Mouse (Mus musculus) neural tube, embryonic 15.5 days (tissue): ENCODE measurements around the gene Astn2. TPM values are rescaled to one million over a fixed set of nuclear protein-coding genes. Genes with fewer than 3 reads are reported as not detected.

Source experiments
- ATAC-seq: fragments of 200-750 bp; cut with Nextera tagmentation; 2 replicates; pipeline ENCODE4 v1.8.0; 2017; ENCODE audit warnings: mild to moderate bottlenecking, moderate TSS enrichment, moderate library complexity; ENCODE audit not compliant: low FRiP score
- H3K27ac ChIP-seq: fragments of 300-500 bp; sonication (generic); replicated peaks from 2 replicates; pipeline ENCODE4 v1.5.1; 2015; ENCODE audit warnings: mild to moderate bottlenecking, inconsistent platforms
- H3K27me3 ChIP-seq: fragments of 300-500 bp; sonication (generic); replicated peaks from 2 replicates; pipeline ENCODE4 v1.6.1; 2015; ENCODE audit warnings: inconsistent platforms
- H3K36me3 ChIP-seq: fragments of 300-500 bp; sonication (generic); 2 replicates; pipeline ENCODE4 v1.6.1; 2015; ENCODE audit warnings: inconsistent platforms
- H3K4me1 ChIP-seq: fragments of 300-500 bp; sonication (generic); 2 replicates; pipeline ENCODE4 v1.6.1; 2015; ENCODE audit warnings: inconsistent platforms
- H3K4me2 ChIP-seq: fragments of 300-500 bp; sonication (generic); 2 replicates; pipeline ENCODE4 v1.6.1; 2015; ENCODE audit warnings: inconsistent platforms, mild to moderate bottlenecking, moderate library complexity
- H3K4me3 ChIP-seq: fragments of 300-500 bp; sonication (generic); replicated peaks from 2 replicates; pipeline ENCODE4 v1.5.1; 2015; ENCODE audit warnings: mild to moderate bottlenecking, inconsistent platforms
- H3K9ac ChIP-seq: fragments of 300-500 bp; sonication (generic); replicated peaks from 2 replicates; pipeline ENCODE4 v1.6.1; 2015; ENCODE audit warnings: mild to moderate bottlenecking, inconsistent platforms
- H3K9me3 ChIP-seq: fragments of 300-500 bp; sonication (generic); replicated peaks from 2 replicates; pipeline ENCODE4 v1.6.1; 2016; ENCODE audit warnings: inconsistent platforms
- WGBS: fragments of 180-500 bp; shearing (Covaris S2); methylation state at CpG from one replicate; pipeline ENCODE4 v1.1.7; 2015; ENCODE audit warnings: mixed read lengths; 5-methylcytosine and 5-hydroxymethylcytosine counted together
- polyA plus RNA-seq: library from polyadenylated mRNA; unstranded; fragments of >200 nt; fragmentation: Nextera tagmentation; extraction: Ambion mirVana; gene quantifications from 2 replicates; pipeline ENCODE4 v1.2.1, GENCODE M21; 2015

The Astn2 gene
- polyA plus RNA-seq, 1 experiment from 2014 or later = 3.9 TPM

DNA sequence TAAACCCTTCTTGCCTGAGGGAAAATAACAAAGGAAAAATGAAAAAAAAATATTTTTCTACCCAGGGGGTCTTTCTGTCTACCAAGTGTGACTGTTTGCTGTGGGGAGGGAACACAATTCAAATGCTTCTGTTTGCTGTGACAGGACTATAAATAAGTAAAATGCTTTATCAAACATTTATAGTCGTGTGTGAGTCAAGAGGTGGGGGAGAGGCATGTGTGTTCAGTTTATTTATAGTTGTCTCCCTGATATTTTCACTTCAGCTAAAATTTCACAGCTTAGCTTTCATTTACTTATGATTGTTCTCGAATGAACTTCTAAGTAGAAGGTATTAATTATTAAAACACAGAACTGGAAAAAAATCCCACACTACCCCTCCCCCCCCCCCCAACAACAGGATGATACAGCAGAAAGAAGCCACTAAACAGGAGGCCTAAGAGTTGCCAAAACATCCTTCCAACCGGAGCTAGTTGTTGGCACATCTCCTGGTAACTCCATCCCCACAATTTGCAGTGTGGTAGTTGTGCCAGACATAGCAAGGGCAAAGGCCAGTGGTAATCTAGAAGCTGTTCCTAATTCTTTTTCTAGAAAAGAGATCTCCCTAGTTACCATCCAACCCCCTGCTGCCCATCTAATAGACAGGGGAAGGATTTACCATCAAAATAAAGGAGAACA is 246.8 kb downstream of the Astn2 start:
- H3K27me3 ChIP-seq = no peaks in the 10 kb centered on the region
- no peaks in the 10 kb centered on the region for H3K9me3 ChIP-seq
- no peaks in the 10 kb centered on the region for H3K36me3 ChIP-seq
- no peaks in the 10 kb centered on the region for H3K4me1 ChIP-seq
- H3K4me2 ChIP-seq = no peak overlapping the region
- no peak overlapping the region for H3K9ac ChIP-seq
- no peak overlapping the region for H3K4me3 ChIP-seq
- no peak overlapping the region for H3K27ac ChIP-seq
- WGBS = 62% methylated on average over 3 of the region's 3 CpGs
- no peak for ATAC-seq

DNA sequence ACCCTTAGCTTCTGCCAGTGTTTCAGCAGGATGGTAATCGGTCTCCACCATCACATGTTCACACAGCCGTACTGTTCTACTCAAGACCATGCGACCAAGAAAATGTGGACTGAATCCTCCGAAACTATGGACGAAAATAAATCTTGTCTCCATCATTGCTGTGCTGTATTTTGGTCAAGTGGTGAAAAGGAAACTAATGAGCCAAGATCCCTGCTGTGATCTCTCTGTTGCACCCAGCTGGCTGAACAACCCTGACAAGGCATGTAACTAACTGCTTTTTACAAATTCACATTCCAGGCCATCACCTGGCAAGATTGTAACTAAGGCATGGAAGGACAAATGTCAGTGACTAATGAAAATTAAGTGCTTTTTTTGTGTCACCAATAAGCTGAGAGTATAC is 257.9 kb downstream of the Astn2 start:
- Histone ChIP-seq H3K9me3 (no peaks in the 10 kb centered on the region), H3K27me3 (no peaks in the 10 kb centered on the region), H3K27ac (no peak overlapping the region), H3K9ac (no peak overlapping the region), H3K4me3 (no peak overlapping the region), H3K36me3 (no peaks in the 10 kb centered on the region), H3K4me2 (no peak overlapping the region), H3K4me1 (no peaks in the 10 kb centered on the region)
- 56% methylated on average over 5 of the region's 5 CpGs for WGBS
- ATAC-seq = no peak

DNA sequence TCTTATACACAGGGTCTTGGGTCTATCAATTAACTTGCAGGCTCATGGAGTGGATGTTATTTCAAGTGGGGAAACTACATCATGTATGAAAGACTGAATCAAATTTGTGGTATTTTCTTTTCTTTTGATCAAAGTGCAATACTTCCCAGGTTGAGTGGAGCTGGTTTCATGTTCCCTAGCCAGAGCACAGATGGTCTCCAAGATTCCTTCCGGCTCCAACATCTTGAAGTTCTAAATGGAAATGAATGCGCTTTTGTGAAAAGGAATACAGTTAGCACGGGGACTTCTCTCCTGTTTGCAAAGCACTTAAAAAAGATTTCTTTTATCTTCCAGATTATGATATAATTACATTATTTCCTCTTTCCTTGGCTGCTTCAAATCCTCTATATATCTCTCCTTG is 278.2 kb downstream of the Astn2 start:
- WGBS = 91% methylated on average over 3 of the region's 3 CpGs
- Histone ChIP-seq H3K27ac (no peak overlapping the region), H3K27me3 (no peaks in the 10 kb centered on the region), H3K4me1 (no peaks in the 10 kb centered on the region), H3K36me3 (no peaks in the 10 kb centered on the region), H3K4me3 (no peak overlapping the region), H3K9ac (no peak overlapping the region), H3K4me2 (no peak overlapping the region), H3K9me3 (no peaks in the 10 kb centered on the region)
- no peak for ATAC-seq

DNA sequence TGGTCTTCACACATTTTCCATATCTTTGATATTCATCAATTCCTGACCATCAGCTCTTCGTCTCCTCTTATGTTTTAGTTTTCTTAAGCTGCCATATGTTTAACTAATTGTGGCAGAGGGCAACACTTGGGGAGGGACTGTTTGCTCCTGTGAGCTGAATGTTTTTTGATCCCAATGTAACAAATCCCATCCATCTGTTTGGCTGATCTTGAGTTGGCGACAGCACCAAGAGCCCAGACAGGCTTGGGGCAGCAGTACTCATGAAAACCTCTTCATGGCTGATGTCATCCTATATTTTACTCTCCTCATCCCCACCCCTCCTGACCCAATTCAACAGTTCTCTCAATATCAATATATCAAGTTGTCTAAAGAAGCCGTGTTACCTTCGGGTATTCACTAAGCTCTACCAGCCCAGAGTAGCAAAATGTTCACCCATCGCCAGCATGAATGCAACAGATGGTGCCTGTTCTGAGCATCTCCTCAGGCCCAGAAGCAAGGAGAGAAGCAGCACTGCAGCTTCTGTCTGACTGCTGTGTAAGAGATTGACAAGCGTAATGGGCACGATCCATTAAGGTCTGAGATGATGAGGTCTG is 281.5 kb downstream of the Astn2 start:
- Histone ChIP-seq H3K4me2 (no peak overlapping the region), H3K27me3 (no peaks in the 10 kb centered on the region), H3K27ac (no peak overlapping the region), H3K4me1 (no peaks in the 10 kb centered on the region), H3K9ac (no peak overlapping the region), H3K4me3 (no peak overlapping the region), H3K36me3 (no peaks in the 10 kb centered on the region), H3K9me3 (no peaks in the 10 kb centered on the region)
- no peak for ATAC-seq
- WGBS = 92% methylated on average over 7 of the region's 7 CpGs

DNA sequence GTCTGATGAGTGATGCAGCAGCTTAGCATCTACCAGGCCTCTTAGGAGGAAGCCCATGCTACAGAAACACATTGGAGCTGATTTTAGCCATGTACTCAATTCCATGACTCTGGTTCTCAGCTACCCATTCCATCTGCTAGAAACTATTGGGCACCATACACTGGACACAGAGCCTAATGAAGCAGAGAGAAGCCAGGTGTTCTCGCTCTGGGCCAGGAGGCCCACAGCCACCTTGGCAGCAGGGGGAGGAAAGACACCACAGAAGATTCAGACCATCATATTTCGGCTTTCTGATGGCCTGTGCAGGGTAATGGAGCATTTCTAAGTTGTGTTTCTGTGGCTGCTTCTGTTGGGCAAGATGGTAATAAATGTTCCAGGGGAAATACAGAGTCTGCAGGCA is 290.2 kb downstream of the Astn2 start:
- Histone ChIP-seq H3K4me2 (no peak overlapping the region), H3K9ac (no peak overlapping the region), H3K27me3 (no peaks in the 10 kb centered on the region), H3K4me1 (no peaks in the 10 kb centered on the region), H3K9me3 (no peaks in the 10 kb centered on the region), H3K4me3 (no peak overlapping the region), H3K27ac (no peak overlapping the region; the same call in 1 of the 2 replicates), H3K36me3 (no peaks in the 10 kb centered on the region)
- ATAC-seq = no peak
- WGBS = 80% methylated on average over 2 of the region's 2 CpGs

DNA sequence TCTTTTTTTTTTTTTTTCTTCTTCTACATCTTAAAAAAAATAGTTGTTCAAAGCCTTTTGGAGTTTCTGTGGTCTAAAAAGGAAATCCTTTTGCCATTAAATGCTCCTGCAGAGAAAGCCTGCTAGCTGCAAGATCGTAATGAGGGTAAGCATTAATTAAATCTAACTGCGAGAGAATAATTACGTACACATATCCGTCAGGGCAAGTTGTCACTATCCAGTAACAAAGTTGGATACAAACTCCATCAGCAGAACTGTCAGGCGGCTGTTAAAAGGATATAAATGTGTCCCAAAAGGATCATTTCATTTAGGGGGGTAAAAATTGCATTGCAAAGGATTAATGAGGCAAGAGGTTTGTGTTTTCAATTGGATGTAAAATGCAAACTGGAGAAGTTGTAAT is 302.4 kb downstream of the Astn2 start:
- ATAC-seq = peak; percentile 71
- Histone ChIP-seq H3K4me3 (no peak overlapping the region), H3K9ac (no peak overlapping the region), H3K27ac (no peak overlapping the region), H3K27me3 (no peaks in the 10 kb centered on the region), H3K4me1 (no peaks in the 10 kb centered on the region), H3K4me2 (no peak overlapping the region), H3K36me3 (no peaks in the 10 kb centered on the region), H3K9me3 (no peaks in the 10 kb centered on the region)
- 17% methylated on average over 5 of the region's 5 CpGs for WGBS

DNA sequence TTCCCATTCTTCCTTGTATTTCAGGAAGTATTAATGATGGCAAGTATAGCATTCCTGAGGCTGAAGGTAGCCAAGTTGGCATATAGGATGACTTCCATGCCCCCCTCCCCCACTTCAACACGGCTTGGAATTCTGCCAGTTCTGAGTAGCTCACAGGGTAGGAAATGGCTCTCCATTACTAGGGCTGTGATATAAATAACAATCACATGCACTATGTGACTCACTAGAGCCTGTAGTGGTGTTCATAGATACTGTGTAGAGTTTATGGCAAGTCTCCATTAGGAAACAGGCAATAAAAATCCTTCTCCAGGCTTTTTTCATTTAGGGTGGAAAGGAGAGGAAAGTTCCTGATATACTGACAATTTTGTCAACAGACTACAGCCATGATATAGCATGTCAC is 306.8 kb downstream of the Astn2 start:
- Histone ChIP-seq H3K9ac (no peak overlapping the region), H3K4me2 (no peak overlapping the region), H3K4me1 (no peaks in the 10 kb centered on the region), H3K36me3 (no peaks in the 10 kb centered on the region), H3K27me3 (no peaks in the 10 kb centered on the region), H3K9me3 (no peaks in the 10 kb centered on the region), H3K27ac (no peak overlapping the region), H3K4me3 (no peak overlapping the region)
- WGBS = 91% methylated on average over 1 of the region's 1 CpGs
- no peak for ATAC-seq

DNA sequence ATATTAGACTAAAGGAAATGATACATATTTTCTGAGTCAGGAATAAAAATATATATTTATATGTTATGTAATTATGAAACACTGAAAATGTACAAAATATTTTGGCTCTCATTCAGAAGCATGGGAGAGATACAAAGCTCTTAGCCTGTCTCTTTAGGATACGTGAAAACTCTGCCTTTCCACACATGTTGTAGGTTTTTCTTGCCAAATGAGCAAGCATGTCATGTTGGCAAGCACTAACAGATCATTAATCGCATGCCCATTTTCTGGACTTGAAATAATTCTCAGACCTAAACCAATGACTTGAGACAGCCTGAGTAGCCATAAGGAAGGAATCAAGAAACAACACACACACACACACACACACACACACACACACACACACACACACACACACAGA is 308.3 kb downstream of the Astn2 start:
- 73% methylated on average over 2 of the region's 2 CpGs for WGBS
- ATAC-seq = no peak
- Histone ChIP-seq H3K4me2 (no peak overlapping the region), H3K4me3 (no peak overlapping the region), H3K27me3 (no peaks in the 10 kb centered on the region), H3K4me1 (no peaks in the 10 kb centered on the region), H3K36me3 (no peaks in the 10 kb centered on the region), H3K27ac (no peak overlapping the region), H3K9me3 (no peaks in the 10 kb centered on the region), H3K9ac (no peak overlapping the region)

DNA sequence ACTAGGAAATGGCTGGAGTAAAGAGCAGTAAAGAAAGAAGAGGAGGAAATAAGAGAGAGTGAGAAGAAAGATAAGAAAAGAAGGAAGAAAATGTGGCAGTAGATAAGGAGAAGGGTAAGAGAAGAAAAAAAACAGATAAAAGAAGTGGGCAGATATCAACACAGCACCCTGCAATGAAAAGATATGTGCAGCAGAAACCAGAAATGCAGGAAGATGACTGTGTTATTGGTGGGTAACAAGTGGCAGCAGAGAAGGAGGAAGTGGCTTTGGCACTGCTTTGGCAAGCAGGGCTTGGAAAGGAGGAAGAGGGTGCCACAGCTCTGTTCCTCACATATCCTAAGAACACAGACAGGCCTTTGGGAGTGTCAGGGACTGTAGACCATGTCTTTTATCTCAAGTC is 347.2 kb downstream of the Astn2 start:
- Histone ChIP-seq H3K27me3 (no peaks in the 10 kb centered on the region), H3K4me1 (no peaks in the 10 kb centered on the region), H3K27ac (no peak overlapping the region), H3K4me3 (no peak overlapping the region), H3K9me3 (no peaks in the 10 kb centered on the region), H3K9ac (no peak overlapping the region), H3K36me3 (no peaks in the 10 kb centered on the region), H3K4me2 (no peak overlapping the region)
- ATAC-seq = no peak

DNA sequence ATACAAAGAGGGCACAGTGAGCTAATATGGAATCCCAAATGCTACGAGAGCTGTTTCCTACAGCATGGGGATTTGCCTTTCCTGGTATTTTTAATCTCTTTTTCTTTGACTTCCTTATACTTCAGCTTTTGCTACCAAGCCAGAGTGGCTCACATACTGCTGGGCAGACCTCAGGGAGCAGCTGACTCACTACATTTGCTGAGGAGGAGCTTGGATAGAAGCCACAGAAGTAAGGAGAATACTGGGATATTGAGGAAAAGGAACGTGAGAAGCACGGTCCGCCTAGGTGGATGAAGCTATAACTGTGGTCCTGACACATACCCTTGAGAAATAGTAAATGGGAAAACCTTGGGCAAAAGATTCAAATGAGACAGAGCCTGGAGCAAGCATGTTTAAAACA is 348.7 kb downstream of the Astn2 start:
- no peaks in the 10 kb centered on the region for H3K36me3 ChIP-seq
- no peak overlapping the region for H3K27ac ChIP-seq
- 86% methylated on average over 4 of the region's 4 CpGs for WGBS
- no peak overlapping the region for H3K4me3 ChIP-seq
- ATAC-seq = no peak
- H3K9ac ChIP-seq = no peak overlapping the region
- no peak overlapping the region for H3K4me2 ChIP-seq
- H3K4me1 ChIP-seq = no peaks in the 10 kb centered on the region
- no peaks in the 10 kb centered on the region for H3K9me3 ChIP-seq
- no peaks in the 10 kb centered on the region for H3K27me3 ChIP-seq

DNA sequence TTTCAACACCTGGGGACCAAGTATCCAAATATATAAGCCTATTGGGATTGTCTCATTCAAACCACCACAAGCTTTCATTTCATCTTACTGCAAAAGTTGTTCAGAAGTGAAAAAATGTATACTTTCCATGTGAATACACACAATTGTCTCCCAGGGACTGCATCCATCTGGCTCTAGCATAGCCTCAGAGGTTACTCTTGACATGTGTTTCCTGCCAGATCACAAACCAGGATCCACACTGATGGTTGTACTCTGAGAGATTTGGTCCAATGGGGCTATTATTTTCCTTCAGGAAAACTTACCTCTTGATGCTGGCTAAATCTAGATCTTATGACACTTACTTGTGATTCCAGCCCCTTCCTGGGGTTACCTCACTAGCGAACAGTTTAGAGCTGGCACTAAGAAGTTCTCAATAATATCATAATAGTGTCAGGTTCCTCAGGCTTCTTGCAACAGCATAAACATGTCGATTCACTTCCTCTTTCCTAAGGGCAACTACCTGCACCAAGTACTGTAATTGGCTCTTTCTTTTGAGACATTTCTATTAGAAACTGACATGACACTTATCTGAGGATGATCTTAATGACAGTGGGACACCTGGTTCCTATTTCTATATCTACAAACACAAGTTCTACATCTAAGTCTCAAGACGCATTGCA is 361.3 kb downstream of the Astn2 start:
- no peak overlapping the region for H3K4me2 ChIP-seq
- H3K9ac ChIP-seq = no peak overlapping the region
- H3K36me3 ChIP-seq = no peaks in the 10 kb centered on the region
- no peaks in the 10 kb centered on the region for H3K9me3 ChIP-seq
- H3K27ac ChIP-seq = no peak overlapping the region
- no peak overlapping the region for H3K4me3 ChIP-seq
- H3K4me1 ChIP-seq = no peaks in the 10 kb centered on the region
- no peaks in the 10 kb centered on the region for H3K27me3 ChIP-seq
- WGBS = 94% methylated on average over 3 of the region's 3 CpGs
- no peak for ATAC-seq

DNA sequence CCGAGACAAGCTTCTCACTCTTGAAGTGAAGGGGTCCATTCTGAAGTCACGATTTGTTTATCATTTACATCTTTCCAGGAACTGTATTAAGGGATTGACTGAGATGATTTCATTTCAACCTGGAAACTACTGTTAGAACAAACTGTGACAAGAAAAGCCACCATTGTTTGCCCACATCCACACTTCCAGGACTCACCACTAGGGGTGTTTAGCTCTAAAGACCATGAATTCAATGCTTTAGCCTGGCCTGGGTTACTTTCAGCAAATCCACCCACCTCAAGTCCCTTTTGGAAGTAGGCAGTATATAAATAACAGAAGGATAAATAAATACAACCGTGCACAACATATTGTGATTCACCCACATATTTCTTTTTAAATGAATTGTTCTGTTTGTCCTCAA is 370.6 kb downstream of the Astn2 start:
- no peaks in the 10 kb centered on the region for H3K9me3 ChIP-seq
- no peaks in the 10 kb centered on the region for H3K27me3 ChIP-seq
- H3K4me2 ChIP-seq = no peak overlapping the region
- no peak for ATAC-seq
- H3K36me3 ChIP-seq = no peaks in the 10 kb centered on the region
- H3K4me1 ChIP-seq = peaks cover 8% of the 10 kb centered on the region; the same call in 1 of the 2 replicates
- WGBS = 72% methylated on average over 3 of the region's 3 CpGs
- H3K4me3 ChIP-seq = no peak overlapping the region
- no peak overlapping the region for H3K9ac ChIP-seq
- H3K27ac ChIP-seq = no peak overlapping the region
